Mouse (Mus musculus) layer of hippocampus, adult 11-12 months (tissue): ENCODE data around the gene Sap30bp.

Experiments used
- DNase-seq: peaks from one replicate; pipeline ENCODE4 v3.0.0; 2022; ENCODE audit warnings: low spot score

The Sap30bp gene

GRCm38 (mm10) chr11:115904956-115905790 lies 27.9 kb upstream of the Sap30bp start:
- DNase-seq, result peak; percentile 36

DNA sequence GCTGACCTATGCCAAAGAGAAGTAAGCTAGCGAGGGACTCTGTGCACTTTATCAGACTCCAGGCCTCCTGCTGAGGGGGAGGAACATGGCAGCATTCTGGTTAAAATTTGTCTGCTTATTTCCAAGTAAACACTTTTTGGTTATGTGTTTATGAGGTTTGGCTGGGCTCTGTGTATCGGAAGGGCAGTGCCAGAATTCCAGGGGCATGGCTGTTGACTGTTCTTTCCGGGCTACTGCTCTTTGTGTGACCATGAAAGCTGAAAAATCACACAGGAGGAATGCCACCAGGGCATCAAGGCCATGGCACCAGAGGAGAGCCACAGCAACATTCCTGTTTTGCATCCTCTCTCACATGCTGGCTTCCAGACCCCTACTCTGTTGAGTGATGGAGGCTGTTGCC lies 27.0 kb upstream of the Sap30bp start:
- DNase-seq, result no peak

DNA sequence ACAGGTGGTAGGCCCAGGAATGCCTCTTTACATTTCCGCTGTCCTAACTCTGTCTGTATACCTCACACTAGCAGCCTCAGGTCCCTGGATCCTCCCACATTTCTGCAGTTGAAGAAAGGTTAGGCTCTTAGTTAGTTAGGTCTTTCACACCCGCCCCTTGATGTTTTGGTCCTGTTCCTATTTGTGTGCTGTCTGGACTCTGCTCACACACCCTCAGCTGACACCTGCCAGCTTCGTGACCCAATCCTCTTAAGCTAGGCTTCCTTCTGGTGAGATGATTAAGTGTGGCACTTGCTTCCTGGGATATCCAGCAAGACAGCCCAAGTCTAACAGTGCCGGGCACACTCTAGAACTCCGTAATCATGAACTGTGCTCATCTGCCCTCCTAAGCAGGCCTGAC lies 26.6 kb upstream of the Sap30bp start:
- DNase-seq, result no peak

GRCm38 (mm10) chr11:115911134-115911561 lies 21.9 kb upstream of the Sap30bp start:
- no peak for DNase-seq

- no peak for DNase-seq
These were observed 21.3 kb upstream of the Sap30bp start, which contains the start of gene Smim6 for GRCm38 (mm10) chr11:115911632-115912376. Gene Smim6 (plus strand): TSS chr11:115912017.

DNA sequence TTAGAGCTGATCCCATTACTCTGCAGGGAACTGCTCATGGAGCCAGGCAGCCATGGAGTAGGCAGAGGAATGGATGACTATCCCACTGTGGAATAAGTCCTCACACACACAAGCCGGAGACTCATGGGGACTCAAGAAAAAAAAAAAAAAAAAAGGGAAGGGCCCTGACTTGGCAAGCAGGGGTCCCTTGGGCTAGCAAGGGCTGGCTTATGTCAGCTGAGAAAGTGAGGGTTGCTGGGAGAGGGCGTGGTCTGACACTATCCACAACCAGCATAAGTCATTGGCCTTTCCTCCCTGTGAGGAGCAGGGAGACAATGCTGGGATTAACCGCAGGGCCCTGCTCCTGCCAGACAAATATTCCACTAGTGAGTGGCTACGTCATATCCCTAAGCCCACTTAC lies 16.5 kb upstream of the Sap30bp start:
- DNase-seq, result no peak

- no peak for DNase-seq
These were observed 14.4 kb upstream of the Sap30bp start for GRCm38 (mm10) chr11:115918637-115919036.

- DNase-seq, result no peak
These were observed 14.0 kb upstream of the Sap30bp start for GRCm38 (mm10) chr11:115919073-115919472.

DNA sequence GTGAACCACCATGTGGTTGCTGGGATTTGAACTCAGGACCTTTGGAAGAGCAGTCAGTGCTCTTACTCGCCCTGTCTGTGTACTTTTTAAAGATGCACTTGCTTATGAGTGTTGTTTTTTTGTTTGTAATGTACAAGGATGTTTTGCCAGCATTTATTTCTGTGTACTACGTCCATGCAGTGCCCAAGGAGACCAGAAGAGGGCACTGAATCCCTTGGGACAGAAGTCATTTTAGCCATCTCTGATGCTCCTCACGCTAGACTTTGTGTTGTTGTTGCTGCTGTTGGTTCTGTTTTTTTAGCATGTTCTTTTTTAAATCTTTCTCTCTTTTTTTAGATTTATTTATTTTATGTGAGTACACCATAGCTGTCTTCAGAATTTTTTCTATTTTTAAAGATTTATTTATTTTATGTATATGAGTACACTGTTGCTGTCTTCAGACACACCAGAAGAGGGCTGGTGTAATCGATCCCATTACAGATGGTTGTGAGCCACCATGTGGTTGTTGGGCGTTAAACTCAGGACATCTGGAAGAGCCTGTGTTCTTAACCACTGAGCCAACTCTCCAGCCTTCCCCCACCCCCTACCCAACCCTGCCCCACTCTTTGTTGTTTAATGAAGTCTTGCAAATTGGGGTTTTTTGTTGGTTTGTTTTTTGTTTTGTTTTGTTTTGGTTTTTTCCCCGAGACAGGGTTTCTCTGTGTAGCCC lies 12.8 kb upstream of the Sap30bp start:
- DNase-seq, result peak; percentile 63

DNA sequence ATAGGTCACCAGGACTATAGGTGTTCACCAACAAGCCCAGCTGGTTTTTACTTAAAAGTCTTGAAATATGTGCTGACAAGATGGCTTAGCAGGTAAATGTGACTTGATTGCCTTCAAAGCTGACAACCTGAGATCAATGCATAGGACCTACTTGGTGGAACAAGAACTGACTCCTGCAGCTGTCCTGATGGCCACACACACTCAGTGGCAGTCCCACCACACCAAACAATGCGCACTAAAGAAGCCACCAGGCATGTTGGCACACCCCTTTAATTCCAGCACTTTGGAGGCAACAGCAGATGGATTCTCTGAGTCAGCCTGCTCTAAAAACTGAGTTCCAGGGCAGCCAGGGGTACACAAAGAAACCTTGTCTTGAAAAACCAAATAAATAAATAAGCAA lies 11.1 kb upstream of the Sap30bp start:
- no peak for DNase-seq

- DNase-seq, result no peak
These were observed 4.1 kb upstream of the Sap30bp start for GRCm38 (mm10) chr11:115929031-115929430.

DNA sequence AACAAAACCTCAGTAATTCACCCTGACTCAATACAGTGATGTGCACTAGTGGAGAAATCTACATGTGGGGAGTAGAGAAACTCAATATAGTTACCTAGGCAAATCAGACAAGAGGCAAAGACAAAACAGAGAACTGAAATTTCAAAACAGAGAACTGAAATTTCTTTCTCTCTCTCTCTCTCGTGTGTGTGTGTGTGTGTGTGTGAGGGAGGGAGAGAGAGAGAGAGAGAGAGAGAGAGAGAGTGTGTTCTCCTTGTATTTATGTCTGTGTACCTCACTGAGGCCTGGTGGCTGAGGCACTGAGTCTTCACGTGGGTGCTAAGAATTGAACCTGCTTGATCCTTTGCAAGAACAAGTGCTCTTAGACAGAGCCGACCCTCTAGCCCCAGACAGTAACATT lies 3.3 kb upstream of the Sap30bp start:
- DNase-seq, result no peak

GRCm38 (mm10) chr11:115931235-115931634 lies 1.8 kb upstream of the Sap30bp start:
- DNase-seq, result no peak

- DNase-seq, result no peak
These were observed 647 bp downstream of the Sap30bp start for GRCm38 (mm10) chr11:115933747-115934110.

DNA sequence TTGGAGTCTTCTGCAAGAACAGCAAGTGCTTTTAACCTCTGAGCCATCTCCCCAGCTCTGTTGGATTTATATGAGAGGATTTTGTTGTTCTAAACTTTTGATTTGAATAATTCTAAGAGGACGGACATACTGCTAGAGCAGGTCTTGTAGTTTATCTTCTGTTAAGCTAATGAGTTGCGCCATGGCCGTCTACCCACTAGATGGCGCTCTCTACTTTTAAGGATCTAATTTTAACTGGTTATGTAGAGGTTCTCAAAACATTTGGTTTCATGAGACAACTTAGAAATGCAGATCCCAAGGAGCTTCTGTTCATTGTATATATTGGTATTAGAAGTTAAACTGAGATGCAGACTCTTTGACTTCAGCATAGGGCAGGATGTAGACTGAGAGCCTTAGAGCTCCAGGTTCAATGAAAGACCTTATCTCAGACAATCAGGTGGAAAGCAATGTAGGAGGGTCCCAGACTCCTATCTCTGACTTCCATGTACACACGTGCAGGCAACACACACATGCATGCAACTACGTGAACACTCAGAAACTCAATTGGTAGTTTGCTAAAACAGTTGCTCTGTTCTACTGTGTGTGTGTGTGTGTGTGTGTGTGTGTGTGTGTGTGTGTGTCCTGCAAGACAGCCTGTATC lies 6.7 kb downstream of the Sap30bp start:
- peak; percentile 87 for DNase-seq

- no peak for DNase-seq
These were observed 8.9 kb downstream of the Sap30bp start for GRCm38 (mm10) chr11:115941980-115942379.

- DNase-seq, result no peak
These were observed 12.2 kb downstream of the Sap30bp start for GRCm38 (mm10) chr11:115945247-115945646.

DNA sequence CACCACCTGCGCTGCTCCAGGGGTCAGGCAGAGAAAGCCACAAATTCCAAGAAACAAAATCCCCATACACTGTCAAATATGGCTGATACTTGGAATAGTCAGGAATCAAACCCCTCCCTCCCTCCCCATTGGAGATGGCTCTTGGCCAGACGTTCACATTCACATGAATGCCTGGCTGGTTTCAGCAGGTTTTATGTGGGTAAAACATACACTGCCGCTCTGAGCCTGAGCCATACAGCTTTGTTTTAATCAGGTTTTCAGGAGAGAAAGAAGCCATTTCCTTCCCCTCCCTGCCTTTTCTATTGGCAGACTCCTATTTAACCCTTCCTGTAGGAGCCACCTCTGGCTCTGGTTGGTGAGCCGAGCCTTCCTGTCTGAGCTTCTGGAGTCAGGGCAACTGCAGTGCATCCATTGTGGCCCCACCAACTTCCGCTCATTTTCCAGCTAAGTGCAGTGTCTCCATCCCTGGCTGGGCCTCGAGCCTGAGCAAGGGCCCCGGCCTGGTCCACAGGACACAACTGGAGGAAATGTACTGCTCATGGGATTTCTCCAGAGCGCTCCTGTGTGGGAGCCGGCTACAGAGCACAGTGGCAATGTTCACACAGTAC lies 13.2 kb downstream of the Sap30bp start:
- DNase-seq, result no peak

DNA sequence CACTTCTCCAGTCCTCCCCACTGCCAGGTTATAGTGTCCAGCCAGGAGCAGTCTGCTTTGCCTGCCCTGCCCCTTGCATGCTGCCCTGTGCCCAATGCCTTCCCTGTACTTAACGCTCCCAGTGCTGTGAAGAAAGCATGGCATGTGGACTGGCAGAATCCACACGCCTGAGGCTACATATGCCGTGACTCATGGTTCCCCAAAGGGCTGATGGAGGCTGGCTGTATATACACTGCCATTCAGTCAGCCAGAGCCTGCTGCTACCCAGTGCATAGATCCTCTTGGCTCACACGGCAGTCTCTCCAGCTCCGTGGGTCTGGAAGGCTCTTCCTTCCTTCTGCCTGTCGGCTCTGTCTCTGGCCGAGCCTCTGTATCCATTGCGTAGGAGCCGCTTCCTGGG lies 15.2 kb downstream of the Sap30bp start:
- no peak for DNase-seq

DNA sequence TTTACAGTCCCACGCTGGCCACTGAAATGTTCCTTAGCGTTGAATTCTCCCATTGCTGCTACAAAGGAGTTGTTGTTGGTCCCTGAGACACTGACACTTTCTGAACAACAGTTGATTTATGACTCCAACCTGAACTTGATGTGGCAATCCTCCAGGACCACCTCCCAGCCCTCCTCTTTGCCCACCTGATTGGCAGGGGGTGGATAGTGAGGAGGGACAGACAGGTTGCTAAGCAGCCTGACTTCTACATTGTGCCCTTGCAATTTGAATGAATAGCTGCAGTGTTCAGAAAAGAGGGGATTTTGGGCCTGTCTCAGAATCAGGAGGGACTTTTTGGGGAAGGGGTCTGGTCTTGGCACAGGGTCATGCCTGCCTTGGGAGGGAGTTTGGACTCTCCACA lies 17.6 kb downstream of the Sap30bp start:
- no peak for DNase-seq

DNA sequence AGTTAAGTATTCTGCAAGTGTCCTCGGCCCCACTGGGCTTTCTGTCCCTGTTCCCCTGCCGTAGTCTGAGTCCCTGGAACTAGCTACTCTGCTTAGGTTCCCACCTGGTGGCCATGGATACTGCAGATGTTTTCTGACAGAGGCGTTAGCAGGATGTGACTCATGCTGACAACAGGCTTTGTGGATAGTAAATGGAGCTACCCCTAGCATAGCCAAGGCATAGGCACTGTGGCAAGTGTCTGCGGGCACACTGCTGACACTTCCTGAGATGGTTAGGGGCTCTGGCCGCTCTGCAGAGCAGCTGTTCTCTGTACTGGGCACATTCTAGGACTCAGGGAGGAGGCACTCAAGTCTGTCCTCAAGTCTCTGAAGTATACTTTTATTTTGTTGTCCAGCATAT lies 21.6 kb downstream of the Sap30bp start:
- DNase-seq, result no peak
